Mouse (Mus musculus) spleen, adult 2 months (tissue): ENCODE results near the gene Cacna1e.

Source experiments
- CTCF ChIP-seq: fragments of 200-500 bp; IDR thresholded peaks from 2 replicates; pipeline ENCODE4 v1.5.1; 2011; ENCODE audit warnings: mild to moderate bottlenecking, inconsistent platforms; ENCODE audit not compliant: insufficient read depth, insufficient read length, insufficient replicate concordance; ENCODE audit errors: extremely low read depth
- POLR2A ChIP-seq: fragments of 200-500 bp; IDR thresholded peaks from 2 replicates; pipeline ENCODE4 v1.6.1; 2011; ENCODE audit warnings: low read depth, low read length, inconsistent platforms

DNA sequence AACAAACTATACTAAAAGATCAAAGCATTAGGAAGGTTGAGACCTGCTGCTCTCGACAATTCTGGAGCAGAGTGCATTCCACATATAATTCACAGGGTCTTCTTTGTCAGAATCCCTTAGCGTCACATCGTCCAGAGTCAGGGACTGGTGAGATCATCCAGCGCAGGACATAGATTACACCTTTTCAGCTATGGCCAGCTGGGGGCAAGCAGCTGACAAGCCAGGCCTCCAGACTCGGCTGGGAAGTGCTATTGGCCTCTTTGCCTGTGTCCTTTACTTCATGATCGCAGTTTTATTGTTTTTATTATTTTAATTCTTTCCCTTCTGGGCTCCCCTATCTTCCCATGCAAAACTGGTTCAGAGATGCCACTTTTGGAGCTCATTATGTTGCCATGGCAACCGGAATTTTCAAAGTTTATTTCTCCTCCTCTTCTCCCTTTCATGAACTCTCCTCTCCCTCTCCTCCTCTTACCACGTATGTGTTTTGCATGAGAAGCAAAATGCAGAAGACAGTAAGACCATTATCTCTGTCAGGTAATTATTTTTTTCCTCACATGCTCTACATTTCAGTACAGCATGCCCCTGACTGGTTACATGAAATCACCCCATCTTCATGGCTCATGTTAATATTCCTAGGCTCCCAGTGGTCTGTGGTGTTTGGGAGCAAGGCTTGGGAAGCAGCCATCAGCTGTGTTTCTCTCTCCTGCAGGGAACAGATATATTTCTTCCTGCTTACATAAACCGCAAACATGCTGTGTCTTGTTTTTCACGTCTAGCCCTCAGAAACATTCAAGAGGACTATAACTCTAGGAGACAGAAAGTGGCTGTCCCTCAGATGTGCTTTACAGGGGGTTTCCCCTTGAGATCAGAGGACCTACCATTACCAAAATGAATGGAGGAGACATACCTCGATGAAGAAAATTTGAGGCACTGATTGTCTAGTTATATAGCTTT, 351.0 kb downstream of the Cacna1e start:
- TF ChIP-seq CTCF: no peak
- TF ChIP-seq POLR2A: no peak
